Mouse (Mus musculus) naive thymus-derived CD4-positive, alpha-beta T cell, adult 2 months (primary cell): ENCODE measurements around the gene Rplp2.
"Not testable (repeated sequence)": the region's sequence is repeated elsewhere in the genome, so short reads cannot be mapped to it uniquely, and the experiment has no call there.

Source experiments
- DNase-seq: peaks from one replicate; pipeline ENCODE4 v3.0.0-alpha.2; 2011; ENCODE audit warnings: low read depth

Gene Rplp2

GRCm38 (mm10) chr7:141447110-141447991 is at the start of gene Rplp2:
Gene Rplp2 (plus strand): TSS chr7:141447370.
- peak; percentile 95 for DNase-seq

GRCm38 (mm10) chr7:141403305-141403704 is 43.9 kb upstream of the Rplp2 start:
- DNase-seq: peak; percentile 76

GRCm38 (mm10) chr7:141405466-141405865 is 41.7 kb upstream of the Rplp2 start:
- DNase-seq: no peak

- DNase-seq: not testable (repeated sequence)
Observed at GRCm38 (mm10) chr7:141407670-141408069, 39.5 kb upstream of the Rplp2 start.

GRCm38 (mm10) chr7:141408833-141409232 is 38.3 kb upstream of the Rplp2 start:
- peak; percentile 87 for DNase-seq

- DNase-seq: no peak
Observed at GRCm38 (mm10) chr7:141410631-141411030, 36.5 kb upstream of the Rplp2 start.

- DNase-seq: no peak
Observed at GRCm38 (mm10) chr7:141411667-141412066, 35.5 kb upstream of the Rplp2 start.

- DNase-seq: no peak
Observed at GRCm38 (mm10) chr7:141413331-141413730, 33.8 kb upstream of the Rplp2 start.

- DNase-seq: peak; percentile 100
Observed at GRCm38 (mm10) chr7:141413809-141414584, 33.2 kb upstream of the Rplp2 start, which contains the start of gene Gatd1. Gene Gatd1 (minus strand): TSS chr7:141414136.

GRCm38 (mm10) chr7:141416144-141416841 is 30.9 kb upstream of the Rplp2 start:
- no peak for DNase-seq

- DNase-seq: no peak
Observed at GRCm38 (mm10) chr7:141417731-141418681, 29.2 kb upstream of the Rplp2 start.

GRCm38 (mm10) chr7:141418970-141419369 is 28.2 kb upstream of the Rplp2 start:
- DNase-seq: no peak

GRCm38 (mm10) chr7:141420030-141420702 is 27.0 kb upstream of the Rplp2 start:
- no peak for DNase-seq

GRCm38 (mm10) chr7:141423811-141424210 is 23.4 kb upstream of the Rplp2 start:
- DNase-seq: no peak

GRCm38 (mm10) chr7:141426948-141427730 is 20.0 kb upstream of the Rplp2 start:
- DNase-seq: no peak

GRCm38 (mm10) chr7:141428701-141429100 is 18.5 kb upstream of the Rplp2 start:
- DNase-seq: no peak

GRCm38 (mm10) chr7:141429310-141429709 is 17.9 kb upstream of the Rplp2 start, which contains the start of gene Cend1:
Gene Cend1 (minus strand): TSS chr7:141429491.
- no peak for DNase-seq

GRCm38 (mm10) chr7:141429840-141430584 is 17.2 kb upstream of the Rplp2 start:
- DNase-seq: no peak
